Mouse (Mus musculus) adrenal gland, postnatal 36 days (tissue): Measurements from ENCODE around the gene Gm8677. TPM values are rescaled to one million over a fixed set of nuclear protein-coding genes. Genes with fewer than 3 reads are reported as not detected.
"Not testable (repeated sequence)": the region's sequence is repeated elsewhere in the genome, so short reads cannot be mapped to it uniquely, and the experiment has no call there.

Experiments
- DNase-seq, 2 experiments: peaks; one replicate each; pipeline ENCODE4 v3.0.0; 2021; ENCODE audit warnings: mixed read lengths in 1 of 2
- long read RNA-seq, 2 experiments: library from polyadenylated mRNA; stranded (forward); transcript quantifications; one replicate each; pipeline ENCODE4 v2.0.0; 2021; ENCODE audit warnings: borderline sequencing depth in 2 of 2
- total RNA-seq, 2 experiments: library from RNA; stranded (reverse); gene quantifications; 2 replicates each; pipeline ENCODE4 v1.2.3; 2021

Gm8677 gene
- total RNA-seq = not detected
- long read RNA-seq, experiment 1 = 0 reads
- long read RNA-seq, experiment 2 = 0 reads

- not testable (repeated sequence) for DNase-seq
These were observed at the start of gene Gm8677 for GRCm38 (mm10) chr7:22534787-22535186. TSS of gene Gm8677 (minus strand) at chr7:22534887.

- DNase-seq = not testable (repeated sequence)
These were observed 30.6 kb upstream of the Gm8677 start, which contains the start of gene Gm4201 for GRCm38 (mm10) chr7:22565243-22565642. TSS of gene Gm4201 (minus strand) at chr7:22565343.

DNA sequence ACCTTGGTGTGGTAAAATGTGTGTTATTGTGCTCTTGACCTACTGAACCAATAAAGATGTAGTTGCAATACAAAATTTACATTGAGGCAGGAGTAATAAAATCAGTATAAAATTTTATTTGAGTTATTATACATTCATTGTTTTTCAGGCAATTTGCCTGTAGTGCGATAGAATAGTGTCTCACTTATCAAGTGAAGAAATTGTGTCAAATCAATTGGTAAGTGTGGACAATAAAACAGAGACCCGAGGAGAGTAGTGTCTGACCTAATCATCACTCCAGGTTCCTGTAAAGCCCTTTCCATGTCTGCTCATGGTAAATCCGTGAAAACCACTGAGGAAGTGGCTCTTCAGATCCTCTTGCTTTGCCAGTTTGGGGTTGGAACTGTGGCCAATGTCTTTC, 12.0 kb downstream of the Gm8677 start, which contains the start of gene Vmn1r152:
Gene Vmn1r152 (plus strand): TSS at position 301 of the 400 bp plus-strand sequence.
- not testable (repeated sequence) for DNase-seq

GRCm38 (mm10) chr7:22499578-22499977, 35.1 kb downstream of the Gm8677 start, which contains the start of gene Vmn1r151:
TSS of gene Vmn1r151 (minus strand) at chr7:22499678.
- not testable (repeated sequence) for DNase-seq

Other genes with a start within 250 kb of the Gm8677 start
- gene Gm4187, start 205.2 kb downstream of the Gm8677 start, total RNA-seq = not detected
- not detected for gene Gm8660, start 163.8 kb downstream of the Gm8677 start, total RNA-seq
- not detected for gene Vmn1r148, start 121.3 kb downstream of the Gm8677 start, total RNA-seq
- gene Vmn1r149, start 96.7 kb downstream of the Gm8677 start, total RNA-seq = not detected
- gene Gm10665, start 70.8 kb downstream of the Gm8677 start, total RNA-seq = not detected
- not detected for gene Vmn1r151, start 35.2 kb downstream of the Gm8677 start, total RNA-seq
- not detected for gene Vmn1r152, start 11.9 kb downstream of the Gm8677 start, total RNA-seq
- not detected for gene Gm4201, start 30.5 kb upstream of the Gm8677 start, total RNA-seq
- not detected for gene Gm4565, start 53.2 kb upstream of the Gm8677 start, total RNA-seq
- gene Vmn1r155, start 123.1 kb upstream of the Gm8677 start, total RNA-seq = not detected
- gene Gm8693, start 157.4 kb upstream of the Gm8677 start, total RNA-seq = not detected
- not detected for gene Gm4567, start 184.8 kb upstream of the Gm8677 start, total RNA-seq
- not detected for gene Vmn1r157, start 226.8 kb upstream of the Gm8677 start, total RNA-seq